Mouse (Mus musculus) ES-E14 (cell line): ENCODE data around the gene Adap2. TPM values are rescaled to one million over a fixed set of nuclear protein-coding genes. Genes with fewer than 3 reads are reported as not detected.

ENCODE experiments used
- DNase-seq: peaks from one replicate; pipeline ENCODE4 v3.0.0-alpha.2; 2013; ENCODE audit warnings: low read depth, low spot score
- H3K27ac ChIP-seq: 2 replicates; pipeline ENCODE4 v1.5.1; 2012; ENCODE audit warnings: low read depth, mild to moderate bottlenecking, low read length, moderate library complexity, mixed read lengths; ENCODE audit not compliant: poor library complexity, insufficient read depth, severe bottlenecking
- H3K36me3 ChIP-seq: 2 replicates; pipeline ENCODE4 v1.6.1; 2012; ENCODE audit warnings: mild to moderate bottlenecking, low read length, moderate library complexity, mixed read lengths; ENCODE audit not compliant: control insufficient read depth, poor library complexity, insufficient read depth, severe bottlenecking
- H3K4me1 ChIP-seq, 2 experiments: fragments of 150-350 bp in 1 of 2; sonication (generic) in 1 of 2; 2 replicates each; pipeline ENCODE4 v1.6.1; 2012; ENCODE audit warnings: low read length in 2 of 2, mild to moderate bottlenecking in 1 of 2, mixed read lengths in 1 of 2; ENCODE audit not compliant: control insufficient read depth in 2 of 2, insufficient read depth in 2 of 2, poor library complexity in 1 of 2
- H3K4me3 ChIP-seq, 2 experiments: fragments of 150-350 bp in 1 of 2; sonication (generic) in 1 of 2; 2 replicates each; pipeline ENCODE4 v1.5.1; 2012; ENCODE audit warnings: low read length in 2 of 2, low read depth in 1 of 2, mild to moderate bottlenecking in 1 of 2, mixed read lengths in 1 of 2; ENCODE audit not compliant: insufficient read depth in 1 of 2, poor library complexity in 1 of 2, severe bottlenecking in 1 of 2
- H3K9ac ChIP-seq: 2 replicates; pipeline ENCODE4 v1.6.1; 2012; ENCODE audit warnings: low read depth, mild to moderate bottlenecking, low read length, mixed read lengths; ENCODE audit not compliant: poor library complexity, insufficient read depth, severe bottlenecking
- H3K9me3 ChIP-seq: fragments of 150-350 bp; sonication (generic); 2 replicates; pipeline ENCODE4 v1.6.1; 2012; ENCODE audit warnings: low read depth, mild to moderate bottlenecking, low read length; ENCODE audit not compliant: control insufficient read depth, insufficient read depth
- CHD2 ChIP-seq: IDR thresholded peaks from 2 replicates; pipeline ENCODE4 v1.6.1; 2014; ENCODE audit warnings: mild to moderate bottlenecking, low read depth, low read length, inconsistent platforms
- HCFC1 ChIP-seq: IDR thresholded peaks from 2 replicates; pipeline ENCODE4 v1.6.1; 2012; ENCODE audit warnings: low read length, inconsistent platforms, borderline replicate concordance; ENCODE audit not compliant: insufficient read depth
- MAFK ChIP-seq: IDR thresholded peaks from 2 replicates; pipeline ENCODE4 v1.6.1; 2014; ENCODE audit warnings: mild to moderate bottlenecking, low read depth, low read length, inconsistent platforms; ENCODE audit not compliant: insufficient read depth
- ZC3H11A ChIP-seq: IDR thresholded peaks from 2 replicates; pipeline ENCODE4 v1.6.1; 2012; ENCODE audit warnings: low read depth, mild to moderate bottlenecking, inconsistent platforms, low read length, borderline replicate concordance
- ZNF384 ChIP-seq: IDR thresholded peaks from 2 replicates; pipeline ENCODE4 v1.6.1; 2012; ENCODE audit warnings: low read depth, low read length, inconsistent platforms
- in situ Hi-C, 2 experiments: fragments of 600-800 bp; cut with MboI; formaldehyde crosslinking; loops; one replicate each; pipeline ENCODE4 v1.15.1; 2025; ENCODE audit warnings: low sequenced_read_pairs in 2 of 2, inconsistent platforms in 1 of 2; ENCODE audit not compliant: unreplicated experiment in 2 of 2
- total RNA-seq: library from RNA; depleted of rRNA; stranded (reverse); fragments of 300-350 nt; gene quantifications from 2 replicates; pipeline ENCODE4 v1.2.3, GENCODE M21; 2012; rRNA removed

The Adap2 gene
- total RNA-seq, 1 experiment = 2.8 TPM

DNA sequence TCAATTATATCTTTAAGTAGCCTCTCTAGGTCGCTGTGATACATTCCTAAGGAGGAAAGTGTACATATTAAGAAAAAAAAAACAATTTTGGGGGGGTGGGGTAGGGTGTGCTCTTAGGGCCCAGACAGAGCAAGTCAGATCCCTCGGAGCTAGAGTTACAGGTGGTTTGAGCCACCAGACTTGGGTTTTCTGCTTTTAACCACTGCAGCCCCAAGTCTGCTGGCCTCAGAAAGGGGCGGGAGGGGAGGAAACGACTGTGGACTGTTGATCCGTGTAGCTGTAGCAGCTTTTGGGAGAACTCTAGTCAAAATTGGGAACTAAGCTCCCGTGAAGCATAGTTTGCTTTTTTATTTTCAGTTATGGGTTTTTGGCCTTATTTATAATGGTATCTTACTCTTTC, 56.4 kb downstream of the Adap2 start:
- DNase-seq = no peak
- TF ChIP-seq CHD2 (no peak), ZC3H11A (no peak), ZNF384 (no peak), HCFC1 (no peak), MAFK (no peak)
- Histone ChIP-seq H3K4me1 (peaks cover 2 to 4% of the 10 kb centered on the region in 2 experiments; a peak in 3 of 4 replicates), H3K4me3 (peak overlapping the region in 1 of 2 experiments; percentile 99; a peak in 2 of 4 replicates), H3K36me3 (peaks cover 5% of the 10 kb centered on the region), H3K9ac (peak overlapping the region; percentile 20; the same call in 1 of the 2 replicates), H3K9me3 (no peaks in the 10 kb centered on the region), H3K27ac (no peak overlapping the region)
- in situ Hi-C loops = no loop called here

DNA sequence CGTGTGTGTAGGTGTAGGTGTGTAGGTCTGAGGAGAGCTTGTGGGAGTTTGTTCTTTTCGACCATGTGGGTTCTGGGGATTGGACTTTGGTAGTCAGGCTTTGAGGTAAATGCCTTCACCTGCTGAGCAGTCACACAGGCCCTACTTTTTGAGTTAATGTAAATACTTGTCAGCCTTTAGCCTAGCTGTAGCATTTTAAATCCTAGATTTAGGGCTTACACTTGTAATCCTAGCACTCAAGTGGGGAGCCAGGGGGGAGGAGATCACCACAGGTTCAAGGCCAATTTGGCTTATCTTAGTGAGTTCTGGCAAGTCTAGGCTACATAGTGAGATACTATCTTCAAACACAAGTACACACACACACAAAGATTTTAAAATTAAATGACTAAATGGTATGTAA, 58.4 kb downstream of the Adap2 start:
- in situ Hi-C loops = no loop called here
- H3K9ac ChIP-seq = no peak overlapping the region

DNA sequence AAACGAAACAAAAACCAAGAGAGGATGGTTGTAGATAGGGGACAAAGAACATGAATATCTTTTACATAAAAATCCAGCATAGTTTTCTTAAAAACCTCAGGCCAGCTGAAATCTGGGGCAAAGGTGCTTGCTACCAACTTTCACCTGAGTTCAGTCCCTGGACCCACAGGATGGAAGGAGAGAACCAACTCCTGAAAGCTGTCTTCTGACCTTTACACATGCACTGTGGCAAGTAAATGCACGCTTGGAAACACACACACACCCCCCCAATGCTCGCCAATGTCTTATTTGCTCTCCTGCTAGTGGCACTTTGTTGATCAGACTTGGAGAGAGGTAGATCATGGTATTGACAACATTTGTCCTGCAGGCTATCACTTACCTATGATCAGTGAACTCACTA, 61.4 kb downstream of the Adap2 start:
- Histone ChIP-seq H3K36me3 (peaks cover 5% of the 10 kb centered on the region), H3K27ac (no peak overlapping the region), H3K9ac (no peak overlapping the region), H3K9me3 (no peaks in the 10 kb centered on the region), H3K4me1 (peaks cover 0 to 4% of the 10 kb centered on the region in 2 experiments; a peak in 2 of 4 replicates), H3K4me3 (no peak overlapping the region)
- DNase-seq = no peak
- in situ Hi-C loops = no loop called here
- TF ChIP-seq ZC3H11A = no peak
- no peak for TF ChIP-seq ZNF384

More for the DNA sequence above, 58.4 kb downstream of the Adap2 start:
- no peak overlapping the region; the same call in 1 of the 2 replicates for H3K27ac ChIP-seq
- H3K36me3 ChIP-seq = peaks cover 5% of the 10 kb centered on the region
- no peak overlapping the region for H3K4me3 ChIP-seq
- DNase-seq = no peak
- no peaks in the 10 kb centered on the region for H3K9me3 ChIP-seq
- TF ChIP-seq ZNF384 (no peak), ZC3H11A (no peak)
- H3K4me1 ChIP-seq = peaks cover 2 to 4% of the 10 kb centered on the region in 2 experiments; a peak in 3 of 4 replicates

GRCm38 (mm10) chr11:80218657-80219293, 64.9 kb downstream of the Adap2 start:
- no peak overlapping the region for H3K4me3 ChIP-seq
- TF ChIP-seq CHD2 = no peak
- no peak for DNase-seq
- no peak overlapping the region for H3K27ac ChIP-seq
- H3K9ac ChIP-seq = no peak overlapping the region
- no peaks in the 10 kb centered on the region for H3K9me3 ChIP-seq
- 0 out of 4 replicates have a peak, but pooled peaks cover 0 to 1% of the 10 kb centered on the region in 2 experiments for H3K4me1 ChIP-seq
- H3K36me3 ChIP-seq = peaks cover 6% of the 10 kb centered on the region
- in situ Hi-C loops = no loop called here

Other genes starting within 250 kb of the Adap2 start
- gene Utp6, start 191.7 kb upstream of the Adap2 start, total RNA-seq = 54.3 and 79.7 TPM in 2 replicates
- 56.0 and 93.2 TPM in 2 replicates for gene Suz12, start 161.0 kb upstream of the Adap2 start, total RNA-seq
- gene Crlf3, start 73.1 kb upstream of the Adap2 start, total RNA-seq = 55.3 and 57.3 TPM in 2 replicates
- 18.1 and 23.6 TPM in 2 replicates for gene Atad5, start 64.7 kb upstream of the Adap2 start, total RNA-seq
- gene Tefm, start 11.9 kb upstream of the Adap2 start, total RNA-seq = 31.1 and 33.3 TPM in 2 replicates
- gene Rnf135, start 29.7 kb downstream of the Adap2 start, total RNA-seq = 3.4 and 5.2 TPM in 2 replicates
- 29.1 and 38.8 TPM in 2 replicates for gene Rhot1, start 54.9 kb downstream of the Adap2 start, total RNA-seq
- 1.3 and 2.0 TPM in 2 replicates for gene Rhbdl3, start 146.8 kb downstream of the Adap2 start, total RNA-seq
- gene 5730455P16Rik, start 223.9 kb downstream of the Adap2 start, total RNA-seq = 11.5 and 15.1 TPM in 2 replicates
- 177 and 201 TPM in 2 replicates for gene Zfp207, start 229.2 kb downstream of the Adap2 start, total RNA-seq